Mouse (Mus musculus) hindbrain, embryonic 10.5 days (tissue): ENCODE results near the gene Amt. TPM values are rescaled to one million over a fixed set of nuclear protein-coding genes. Genes with fewer than 3 reads are reported as not detected.
"Not testable (repeated sequence)": the region's sequence is repeated elsewhere in the genome, so short reads cannot be mapped to it uniquely, and the experiment has no call there.

Experiments used
- DNase-seq: peaks from one replicate; pipeline ENCODE4 v3.0.0-alpha.2; 2017; ENCODE audit warnings: low spot score
- H3K27ac ChIP-seq: fragments of 300-500 bp; sonication (generic); 2 replicates; pipeline ENCODE4 v1.5.1; 2016; ENCODE audit warnings: mild to moderate bottlenecking, moderate library complexity
- H3K27me3 ChIP-seq: fragments of 300-500 bp; sonication (generic); 2 replicates; pipeline ENCODE4 v1.6.1; 2016; ENCODE audit warnings: mild to moderate bottlenecking; ENCODE audit not compliant: poor library complexity, insufficient read depth, severe bottlenecking
- H3K36me3 ChIP-seq: fragments of 300-500 bp; sonication (generic); 2 replicates; pipeline ENCODE4 v1.6.1; 2016; ENCODE audit warnings: mild to moderate bottlenecking, moderate library complexity
- H3K4me1 ChIP-seq: fragments of 300-500 bp; sonication (generic); replicated peaks from 2 replicates; pipeline ENCODE4 v1.6.1; 2016; ENCODE audit warnings: mild to moderate bottlenecking
- H3K4me3 ChIP-seq: fragments of 300-500 bp; sonication (generic); 2 replicates; pipeline ENCODE4 v1.5.1; 2016; ENCODE audit warnings: mild to moderate bottlenecking, moderate library complexity
- H3K9me3 ChIP-seq: fragments of 300-500 bp; sonication (generic); 2 replicates; pipeline ENCODE4 v1.6.1; 2016; ENCODE audit warnings: mild to moderate bottlenecking, moderate library complexity
- WGBS: fragments of 180-500 bp; shearing (Covaris S2); methylation state at CpG from one replicate; pipeline ENCODE4 v1.1.7; 2016; 5-methylcytosine and 5-hydroxymethylcytosine counted together
- polyA plus RNA-seq: library from polyadenylated mRNA; unstranded; fragments of >200 nt; fragmentation: Nextera tagmentation; extraction: Ambion mirVana; gene quantifications from 2 replicates; pipeline ENCODE4 v1.2.1, GENCODE M21; 2016

Amt gene
- polyA plus RNA-seq, 1 experiment from 2014 or later = 31.4 TPM

DNA sequence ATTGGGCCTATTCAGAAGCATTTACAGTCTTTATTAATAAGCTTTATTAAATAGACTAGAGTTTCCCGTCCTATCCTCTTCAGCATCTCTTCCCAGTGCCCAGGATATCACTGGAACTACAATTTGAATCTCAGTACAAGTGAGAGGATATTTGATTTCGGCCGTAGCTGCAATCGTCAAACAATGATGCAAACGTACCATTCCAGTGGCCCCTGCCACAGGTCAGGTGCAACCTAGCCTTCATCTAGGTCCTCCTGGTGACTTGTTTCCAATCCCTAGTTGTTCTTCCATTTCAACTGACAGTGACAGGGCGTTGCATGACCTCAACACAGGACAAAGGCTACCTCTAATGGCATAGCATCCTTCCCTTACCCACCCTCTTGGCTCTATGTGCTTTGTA lies 5.9 kb upstream of the Amt start:
- H3K4me3 ChIP-seq = peak overlapping the region; percentile 60
- H3K27me3 ChIP-seq = no peaks in the 10 kb centered on the region
- peaks cover 19% of the 10 kb centered on the region for H3K36me3 ChIP-seq
- 51% methylated on average over 6 of the region's 6 CpGs for WGBS
- peaks cover 20% of the 10 kb centered on the region for H3K4me1 ChIP-seq
- no peaks in the 10 kb centered on the region for H3K9me3 ChIP-seq
- peak overlapping the region; percentile 91 for H3K27ac ChIP-seq
- DNase-seq = no peak

DNA sequence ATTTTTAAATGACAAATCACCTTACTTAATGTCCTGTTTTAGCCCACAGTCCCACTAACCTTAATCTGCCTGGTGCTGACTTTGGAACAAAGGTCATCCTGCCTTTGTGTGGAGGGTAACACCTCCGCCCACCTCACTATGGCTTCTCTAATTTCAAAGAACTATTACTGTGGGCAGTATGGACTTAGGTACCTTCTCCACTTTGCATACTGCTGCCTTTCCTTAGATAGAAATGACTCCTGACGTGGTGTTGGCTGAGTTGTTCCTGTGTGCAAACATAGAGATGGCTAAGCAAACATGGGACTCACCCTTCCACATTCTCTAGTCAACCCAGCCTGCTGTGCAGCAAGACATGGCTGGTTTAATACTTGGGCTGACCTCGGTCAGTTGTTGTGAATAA lies 5.2 kb downstream of the Amt start:
- 85% methylated on average over 3 of the region's 3 CpGs for WGBS
- Histone ChIP-seq H3K36me3 (peaks cover 57% of the 10 kb centered on the region), H3K4me1 (peaks cover 24% of the 10 kb centered on the region), H3K27me3 (no peaks in the 10 kb centered on the region), H3K4me3 (no peak overlapping the region), H3K27ac (no peak overlapping the region), H3K9me3 (no peaks in the 10 kb centered on the region)
- DNase-seq = no peak

DNA sequence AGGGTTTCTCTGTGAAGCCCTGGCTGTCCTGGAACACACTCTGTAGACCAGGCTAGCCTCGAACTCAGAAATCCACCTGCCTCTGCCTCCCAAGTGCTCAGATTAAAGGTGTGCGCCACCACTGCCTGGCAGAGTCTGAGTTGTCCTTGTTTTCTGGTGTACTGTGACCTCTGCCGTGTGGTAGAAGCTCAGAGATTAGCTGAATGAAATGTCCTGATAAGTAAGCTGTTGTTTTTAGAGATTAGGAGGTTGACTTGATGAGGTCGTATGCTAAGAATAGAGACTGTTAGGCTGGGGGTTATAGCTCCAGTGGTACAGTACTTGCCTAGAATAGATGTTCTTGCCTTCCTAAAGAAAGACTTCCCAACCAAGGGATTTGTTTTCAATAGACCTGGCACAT lies 8.1 kb downstream of the Amt start:
- 85% methylated on average over 4 of the region's 4 CpGs for WGBS
- no peaks in the 10 kb centered on the region for H3K27me3 ChIP-seq
- peaks cover 35% of the 10 kb centered on the region for H3K4me1 ChIP-seq
- H3K4me3 ChIP-seq = peak overlapping the region; percentile 93
- no peak for DNase-seq
- H3K9me3 ChIP-seq = no peaks in the 10 kb centered on the region
- peak overlapping the region; percentile 99; the same call in 1 of the 2 replicates for H3K27ac ChIP-seq
- peaks cover 44% of the 10 kb centered on the region for H3K36me3 ChIP-seq

GRCm38 (mm10) chr9:108305170-108305569 lies 8.5 kb downstream of the Amt start:
- 5% methylated on average over 1 of the region's 1 CpGs for WGBS
- peaks cover 41% of the 10 kb centered on the region for H3K36me3 ChIP-seq
- peak overlapping the region; percentile 99 for H3K27ac ChIP-seq
- DNase-seq = no peak
- no peaks in the 10 kb centered on the region for H3K27me3 ChIP-seq
- H3K9me3 ChIP-seq = no peaks in the 10 kb centered on the region
- H3K4me1 ChIP-seq = peaks cover 35% of the 10 kb centered on the region
- H3K4me3 ChIP-seq = peak overlapping the region; percentile 93

GRCm38 (mm10) chr9:108305629-108306520 lies 9.2 kb downstream of the Amt start, which contains the start of the genes Rhoa and Tcta:
TSS of gene Rhoa (plus strand) at chr9:108306129.
TSS of gene Tcta (minus strand) at chr9:108306160.
- peak within 1 kb of the TSS; percentile 99 for H3K27ac ChIP-seq
- H3K4me3 ChIP-seq = peak within 1 kb of the TSS; percentile 93
- H3K4me1 ChIP-seq = peaks cover 35% of the 10 kb centered on the region
- H3K36me3 ChIP-seq = peaks cover 34% of the 10 kb centered on the region
- DNase-seq = peak; percentile 98
- H3K9me3 ChIP-seq = no peaks in the 10 kb centered on the region
- no peaks in the 10 kb centered on the region for H3K27me3 ChIP-seq
- under 1% methylated on average over 80 of the region's 81 CpGs for WGBS

- peak overlapping the region; percentile 93 for H3K4me3 ChIP-seq
- peaks cover 35% of the 10 kb centered on the region for H3K4me1 ChIP-seq
- DNase-seq = no peak
- peaks cover 28% of the 10 kb centered on the region for H3K36me3 ChIP-seq
- peak overlapping the region; percentile 99 for H3K27ac ChIP-seq
- WGBS = under 1% methylated on average over 51 of the region's 51 CpGs
- no peaks in the 10 kb centered on the region for H3K27me3 ChIP-seq
- H3K9me3 ChIP-seq = no peaks in the 10 kb centered on the region
Measured at GRCm38 (mm10) chr9:108306571-108306980, 9.9 kb downstream of the Amt start.

DNA sequence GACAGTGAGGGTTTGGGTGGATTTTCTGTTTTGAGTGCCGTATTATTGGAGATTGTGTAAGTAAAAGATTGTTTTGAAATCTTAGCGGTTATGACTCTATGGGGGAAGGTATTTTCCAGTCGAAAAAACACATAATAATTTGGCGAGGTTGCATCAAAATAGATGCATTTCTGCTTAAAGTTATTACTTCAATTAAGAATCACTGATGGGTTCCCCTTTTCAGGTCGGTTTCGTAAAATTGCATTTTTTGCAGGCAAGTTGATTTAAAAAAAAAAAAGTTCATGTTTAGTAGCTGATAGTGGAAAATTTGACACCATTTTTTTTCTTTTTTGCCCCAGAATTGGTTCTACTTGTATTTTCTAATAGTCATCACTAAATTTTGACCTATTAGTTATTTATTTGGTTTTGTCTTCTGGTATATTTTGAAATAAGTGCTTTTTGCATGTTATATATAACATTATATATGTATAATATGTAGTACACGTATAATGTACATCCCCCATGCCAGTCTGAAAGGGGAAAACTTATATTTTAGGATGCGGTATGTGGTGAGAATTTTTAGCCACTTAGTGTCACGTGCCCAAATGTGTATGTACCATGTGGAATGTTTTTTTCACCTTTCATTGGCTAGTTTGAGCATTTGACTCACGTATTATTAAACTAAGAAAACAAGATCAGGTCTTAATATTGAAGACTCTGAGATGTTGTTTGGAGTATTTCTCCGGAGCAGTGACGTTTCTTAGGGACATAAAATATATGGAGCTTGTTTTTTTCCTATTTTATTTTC lies 10.6 kb downstream of the Amt start:
- WGBS = 29% methylated on average over 12 of the region's 12 CpGs
- Histone ChIP-seq H3K4me3 (peak overlapping the region; percentile 93), H3K36me3 (peaks cover 22% of the 10 kb centered on the region), H3K9me3 (no peaks in the 10 kb centered on the region), H3K4me1 (peaks cover 35% of the 10 kb centered on the region), H3K27me3 (no peaks in the 10 kb centered on the region), H3K27ac (peak overlapping the region; percentile 99)
- no peak for DNase-seq

DNA sequence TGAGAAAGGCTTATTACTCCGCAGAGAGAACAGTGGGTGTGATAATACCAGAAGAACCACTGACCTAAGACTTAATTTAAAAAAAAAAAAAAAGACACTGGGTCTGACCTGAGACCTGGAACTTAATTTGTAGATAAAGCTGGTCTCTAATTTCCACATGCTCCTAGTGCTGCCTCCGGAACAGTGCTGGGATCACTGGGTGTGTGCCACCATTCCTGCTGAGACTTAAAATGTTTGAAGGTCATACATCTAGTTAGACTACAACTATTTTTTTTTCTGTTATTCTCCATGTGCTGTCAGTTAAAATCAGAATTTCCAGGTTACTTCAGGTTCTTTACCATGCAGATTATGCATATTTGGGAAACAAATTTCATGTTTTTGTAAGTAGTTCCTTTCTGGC lies 11.5 kb downstream of the Amt start:
- no peaks in the 10 kb centered on the region for H3K27me3 ChIP-seq
- H3K4me1 ChIP-seq = peaks cover 35% of the 10 kb centered on the region
- no peak overlapping the region for H3K27ac ChIP-seq
- no peaks in the 10 kb centered on the region for H3K9me3 ChIP-seq
- peak overlapping the region; percentile 93 for H3K4me3 ChIP-seq
- DNase-seq = no peak
- peaks cover 13% of the 10 kb centered on the region for H3K36me3 ChIP-seq
- WGBS = 73% methylated on average over 2 of the region's 2 CpGs

- no peak overlapping the region for H3K27ac ChIP-seq
- H3K9me3 ChIP-seq = no peaks in the 10 kb centered on the region
- H3K4me3 ChIP-seq = no peak overlapping the region
- DNase-seq = no peak
- H3K27me3 ChIP-seq = no peaks in the 10 kb centered on the region
- H3K36me3 ChIP-seq = peaks cover 79% of the 10 kb centered on the region
- WGBS = 96% methylated on average over 3 of the region's 3 CpGs
- no peaks in the 10 kb centered on the region for H3K4me1 ChIP-seq
Measured at GRCm38 (mm10) chr9:108317572-108317971, 20.9 kb downstream of the Amt start.

- H3K27me3 ChIP-seq = no peaks in the 10 kb centered on the region
- H3K36me3 ChIP-seq = peaks cover 87% of the 10 kb centered on the region
- H3K9me3 ChIP-seq = no peaks in the 10 kb centered on the region
- DNase-seq = no peak
- H3K27ac ChIP-seq = no peak overlapping the region
- no peak overlapping the region for H3K4me3 ChIP-seq
- no peaks in the 10 kb centered on the region for H3K4me1 ChIP-seq
- WGBS = 89% methylated on average over 2 of the region's 2 CpGs
Measured at GRCm38 (mm10) chr9:108318462-108318861, 21.8 kb downstream of the Amt start.

GRCm38 (mm10) chr9:108322054-108322453 lies 25.4 kb downstream of the Amt start:
- not testable (repeated sequence) for H3K4me1 ChIP-seq, H3K27ac ChIP-seq, H3K9me3 ChIP-seq, DNase-seq, H3K27me3 ChIP-seq, H3K4me3 ChIP-seq
- WGBS = 86% methylated on average over 7 of the region's 7 CpGs
- H3K36me3 ChIP-seq = peaks cover 83% of the 10 kb centered on the region

DNA sequence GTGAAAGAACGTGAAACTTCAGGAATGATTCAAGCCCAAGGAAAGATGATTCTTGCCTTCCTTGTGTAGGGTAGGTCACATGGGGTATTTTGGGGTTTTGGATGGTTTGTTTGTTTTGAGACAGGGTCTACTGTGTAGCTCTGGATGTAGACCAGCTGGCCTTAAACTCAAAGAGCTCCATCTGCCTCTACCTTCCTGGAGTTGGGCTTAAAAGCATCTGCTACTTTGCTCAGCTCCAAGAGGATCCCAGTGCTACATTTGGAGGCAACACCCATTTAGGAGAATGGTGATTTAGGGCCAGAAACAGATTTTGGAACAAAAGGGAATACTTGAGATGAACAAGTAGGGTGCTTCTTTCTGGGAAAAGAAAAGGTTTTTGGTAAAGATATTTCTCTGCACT lies 28.1 kb downstream of the Amt start:
- Histone ChIP-seq H3K4me1 (no peaks in the 10 kb centered on the region), H3K9me3 (no peaks in the 10 kb centered on the region), H3K27me3 (no peaks in the 10 kb centered on the region), H3K36me3 (peaks cover 88% of the 10 kb centered on the region), H3K27ac (no peak overlapping the region), H3K4me3 (no peak overlapping the region)
- no peak for DNase-seq
- WGBS = 94% methylated on average over 1 of the region's 1 CpGs

DNA sequence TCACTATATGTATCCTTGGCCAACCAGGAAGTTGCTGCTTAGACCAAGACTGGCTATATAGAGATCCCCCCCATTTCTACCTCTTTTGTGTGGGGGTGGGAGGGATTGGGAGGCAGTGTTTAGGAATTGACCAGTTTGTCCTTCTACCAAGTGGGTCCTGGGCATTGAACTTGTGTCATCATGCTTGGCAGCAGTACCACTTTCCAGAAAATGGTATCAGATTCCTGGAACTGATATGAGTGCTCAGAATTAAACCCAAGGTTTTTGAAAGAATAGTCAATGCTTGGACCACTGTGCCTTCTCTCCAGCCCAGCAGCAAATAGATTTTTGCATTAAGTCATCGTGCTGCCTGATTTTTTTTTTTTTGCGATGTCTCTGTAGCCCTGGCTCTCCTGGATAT lies 29.2 kb downstream of the Amt start:
- no peak for DNase-seq
- peaks cover 88% of the 10 kb centered on the region for H3K36me3 ChIP-seq
- WGBS = 96% methylated on average over 2 of the region's 2 CpGs

More for the DNA sequence above, 29.2 kb downstream of the Amt start:
- no peak overlapping the region for H3K4me3 ChIP-seq
- H3K27ac ChIP-seq = no peak overlapping the region
- H3K9me3 ChIP-seq = no peaks in the 10 kb centered on the region
- no peaks in the 10 kb centered on the region for H3K4me1 ChIP-seq
- H3K27me3 ChIP-seq = no peaks in the 10 kb centered on the region
